Mouse (Mus musculus) retina, embryonic 14.5 days (tissue): ENCODE measurements at regions not wholly inside any gene's neighbourhood (a gene's known extent, or its start where the extent isn't known, plus 50 kb on each side); places are given as distances from the start of the nearest gene placed in this dataset.

ENCODE experiments used
- DNase-seq: peaks from one replicate; pipeline ENCODE4 v3.0.0-alpha.2; 2015; ENCODE audit warnings: low spot score

DNA sequence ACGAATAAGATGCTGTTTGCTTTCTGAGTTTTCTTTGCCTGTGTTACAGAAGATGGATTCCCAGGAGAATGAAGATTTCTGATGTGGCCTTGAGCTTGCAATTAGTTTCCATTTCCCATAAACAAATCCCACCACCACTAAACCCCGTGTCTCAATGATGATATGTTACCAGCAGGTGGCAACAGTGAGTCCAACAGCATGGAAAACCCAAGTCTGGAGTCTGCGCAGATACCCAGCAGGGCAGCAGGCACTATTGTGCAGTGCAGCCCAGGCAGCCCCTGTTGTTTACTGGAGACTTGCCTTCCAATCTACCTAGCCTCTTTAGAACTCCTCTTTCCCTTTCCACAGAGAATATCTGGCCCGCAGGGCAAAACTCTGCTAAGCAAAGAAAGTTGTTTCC lies 62.7 kb downstream of the Bmp2 start:
- DNase-seq, result peak; percentile 80

DNA sequence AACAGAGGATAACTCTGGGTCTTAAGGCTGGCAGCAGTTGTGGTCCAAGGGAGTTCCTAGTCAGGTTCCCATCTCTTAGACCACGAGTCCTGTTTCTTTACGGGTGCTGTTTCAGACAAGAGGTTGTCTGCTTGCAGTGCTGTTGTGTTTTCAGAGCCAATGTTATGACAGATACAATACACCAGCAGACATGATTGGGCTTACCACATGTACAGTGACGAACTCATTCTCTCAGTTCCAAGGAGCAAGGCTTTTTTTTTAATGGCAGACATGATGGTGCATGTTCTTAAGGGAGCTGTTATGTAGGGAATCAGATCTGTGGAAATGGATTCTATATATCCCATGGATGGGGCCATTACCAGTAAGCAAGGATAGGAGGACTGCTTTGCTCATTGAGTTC lies 63.3 kb downstream of the Bmp2 start:
- DNase-seq, result no peak

- DNase-seq, result no peak
Measured at GRCm38 (mm10) chr2:133617317-133617835, 65.4 kb downstream of the Bmp2 start.

GRCm38 (mm10) chr2:133622523-133622922 lies 70.6 kb downstream of the Bmp2 start:
- DNase-seq, result no peak

- DNase-seq, result no peak
Measured at GRCm38 (mm10) chr2:133625542-133625941, 73.6 kb downstream of the Bmp2 start.

DNA sequence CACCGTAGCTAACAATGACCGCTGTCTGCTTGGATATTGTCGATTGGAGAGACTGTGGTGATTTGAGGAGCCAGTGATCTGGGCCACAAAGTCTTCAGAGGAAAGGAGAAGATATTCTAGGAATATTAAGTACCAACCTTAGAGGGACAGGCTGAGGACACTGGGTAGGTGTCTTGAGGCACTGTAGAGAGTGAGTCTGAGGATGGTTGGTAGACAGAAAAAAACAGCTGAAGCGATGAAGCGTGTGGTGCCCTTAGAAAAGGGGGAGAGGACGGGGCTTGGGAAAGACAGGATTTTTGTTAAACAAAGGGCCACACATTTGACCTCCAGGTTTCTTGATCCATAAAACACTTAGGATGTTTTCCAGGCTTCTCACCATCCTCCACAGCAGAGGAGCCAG lies 76.9 kb downstream of the Bmp2 start:
- no peak for DNase-seq

DNA sequence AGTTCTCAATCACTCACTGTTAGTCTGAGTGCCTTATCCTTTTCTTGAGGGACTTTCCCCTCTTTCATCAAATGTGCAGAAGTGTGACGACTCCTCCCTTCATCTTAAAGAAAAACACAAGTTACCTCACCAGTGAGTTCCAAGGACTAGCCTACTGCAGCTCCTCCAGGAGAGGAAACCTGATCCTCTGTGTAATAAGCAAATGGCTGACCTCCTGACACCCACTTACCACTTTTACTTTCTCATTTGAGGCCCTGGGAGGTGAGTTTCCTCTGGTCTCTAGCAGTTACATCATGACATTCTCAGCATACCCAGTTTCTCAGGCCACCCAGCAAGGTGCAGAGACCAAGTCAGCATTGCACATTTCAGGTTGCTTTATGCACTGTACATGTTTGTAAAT lies 83.5 kb downstream of the Bmp2 start:
- DNase-seq, result no peak

DNA sequence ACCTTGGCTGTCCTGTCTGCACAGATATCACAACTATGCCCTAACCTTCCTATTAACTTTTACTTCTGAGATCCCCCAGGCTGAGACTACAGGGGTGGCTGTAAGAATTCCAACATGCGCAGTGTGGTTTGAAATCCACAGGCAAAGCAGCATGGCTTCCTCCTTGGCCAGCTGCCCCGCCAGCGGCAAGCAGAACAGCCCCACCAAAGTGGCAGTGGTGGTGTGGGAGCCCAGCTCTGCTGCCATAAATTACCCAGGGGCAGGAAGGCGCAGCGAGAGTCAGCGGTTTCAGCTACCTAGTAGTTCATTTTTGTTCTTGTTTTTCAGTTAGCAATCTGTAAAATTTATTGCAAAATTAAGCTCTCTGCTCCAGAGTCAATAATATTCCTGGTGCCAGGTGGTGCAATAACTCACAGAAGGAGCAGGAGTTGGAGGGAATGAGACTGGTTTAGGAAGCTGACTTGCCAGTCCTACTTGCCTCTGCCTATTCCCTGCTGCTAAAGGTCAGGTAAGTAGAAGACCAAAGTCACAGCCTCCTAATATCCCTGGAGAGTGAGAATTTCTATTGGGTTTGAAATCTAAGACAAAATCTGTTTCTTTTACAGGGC lies 98.0 kb downstream of the Bmp2 start:
- no peak for DNase-seq

DNA sequence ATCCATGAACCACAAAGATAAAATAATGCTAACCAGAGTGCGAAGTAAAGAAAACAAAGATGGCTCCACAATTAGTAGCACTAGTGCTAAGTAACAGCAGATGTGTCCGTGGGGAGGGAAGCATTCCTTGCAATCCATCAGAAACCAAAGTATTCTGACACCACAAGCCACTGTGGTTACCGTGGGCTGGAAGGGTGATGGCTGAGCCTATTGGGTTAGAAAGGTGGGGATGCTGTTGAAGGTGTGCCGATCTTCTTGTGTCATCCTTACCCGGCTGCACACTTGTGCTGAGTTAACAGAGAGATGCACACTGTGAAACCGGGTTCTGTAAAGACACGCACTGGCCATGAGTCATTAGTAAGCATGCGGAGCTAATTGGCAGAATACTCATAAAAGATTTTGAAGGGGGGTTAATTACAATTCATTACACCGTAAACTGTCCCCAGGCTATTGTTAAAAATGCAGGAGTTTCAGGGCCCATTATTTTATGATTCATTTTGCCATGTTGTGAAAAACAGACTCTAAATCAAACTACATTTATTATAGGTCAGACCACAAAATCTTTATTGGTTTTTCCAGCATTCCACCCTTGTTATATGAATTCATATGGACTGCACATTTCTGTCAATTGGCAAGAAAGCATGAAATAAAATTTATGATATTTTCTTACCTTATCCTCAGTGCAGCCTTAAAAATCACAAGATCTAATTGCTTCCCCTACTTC lies 114.5 kb downstream of the Bmp2 start:
- no peak for DNase-seq

DNA sequence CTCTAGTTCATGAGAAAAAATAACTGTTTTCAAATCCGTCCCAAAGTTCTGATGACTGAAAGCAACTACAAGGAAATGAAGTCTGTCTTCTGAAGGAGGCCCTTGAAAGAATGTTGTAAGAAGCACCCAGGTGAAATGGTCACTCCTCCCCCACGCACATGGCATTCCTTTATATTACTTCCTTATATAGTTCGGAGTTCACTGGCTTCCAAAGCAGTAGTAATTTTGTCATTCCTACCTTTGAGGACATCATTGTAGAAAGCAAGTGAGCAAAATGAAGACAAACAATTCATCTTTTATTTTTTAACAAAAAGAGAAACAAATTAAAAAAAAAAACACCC lies 115.1 kb downstream of the Bmp2 start:
- DNase-seq, result no peak

GRCm38 (mm10) chr2:133669821-133670220 lies 117.9 kb downstream of the Bmp2 start:
- DNase-seq, result peak; percentile 17

DNA sequence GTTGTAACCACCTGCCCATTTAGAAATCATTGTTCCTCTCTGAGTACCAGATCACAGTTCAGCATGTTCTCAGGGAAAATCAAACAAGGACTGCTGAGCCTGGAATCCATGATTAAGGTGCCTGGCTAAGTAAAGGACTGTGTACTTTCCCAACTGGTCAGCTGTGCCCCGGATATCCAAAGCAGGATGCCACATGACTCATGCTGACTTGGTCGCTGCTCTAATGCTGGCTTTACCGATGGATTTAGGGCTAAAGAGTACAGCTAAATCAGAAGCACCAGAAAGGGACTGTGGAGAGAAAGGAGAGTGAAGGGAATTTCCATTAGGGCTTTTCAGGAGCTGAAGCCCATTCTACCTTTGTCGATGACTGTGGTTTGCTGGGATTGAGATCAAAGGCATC lies 119.6 kb downstream of the Bmp2 start:
- DNase-seq, result no peak

GRCm38 (mm10) chr2:133684367-133684766 lies 132.4 kb downstream of the Bmp2 start:
- DNase-seq, result no peak

DNA sequence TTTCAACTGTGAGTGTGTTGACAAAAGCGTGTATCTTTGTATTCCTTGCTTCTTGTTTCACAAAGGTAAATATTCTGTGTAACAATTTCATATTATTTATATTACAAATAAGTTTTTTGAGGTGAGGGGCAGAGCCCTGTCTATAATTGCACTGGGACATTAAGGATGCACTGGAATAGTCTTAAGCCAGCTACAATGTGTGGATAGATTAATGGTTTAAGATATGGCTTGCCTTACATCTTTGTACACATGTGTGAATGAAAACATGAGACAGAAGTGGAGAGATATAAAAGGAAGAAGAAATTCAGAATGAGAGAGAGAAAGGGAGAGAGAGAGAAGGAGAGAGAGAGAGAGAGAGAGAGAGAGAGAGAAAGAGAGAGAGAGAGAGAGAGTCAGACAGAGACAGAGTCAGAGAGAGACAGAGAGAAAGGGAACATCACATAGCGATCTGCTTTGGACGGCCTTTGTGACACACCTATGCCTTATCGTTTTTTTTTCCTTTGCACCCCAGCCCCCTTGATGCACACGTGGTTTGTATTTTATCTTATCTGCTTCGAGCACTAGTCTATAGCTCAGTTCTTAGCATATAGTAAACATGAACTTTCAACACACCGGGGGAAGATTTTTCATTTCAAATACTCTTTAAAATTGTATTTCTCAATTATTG lies 136.3 kb downstream of the Bmp2 start:
- no peak for DNase-seq

DNA sequence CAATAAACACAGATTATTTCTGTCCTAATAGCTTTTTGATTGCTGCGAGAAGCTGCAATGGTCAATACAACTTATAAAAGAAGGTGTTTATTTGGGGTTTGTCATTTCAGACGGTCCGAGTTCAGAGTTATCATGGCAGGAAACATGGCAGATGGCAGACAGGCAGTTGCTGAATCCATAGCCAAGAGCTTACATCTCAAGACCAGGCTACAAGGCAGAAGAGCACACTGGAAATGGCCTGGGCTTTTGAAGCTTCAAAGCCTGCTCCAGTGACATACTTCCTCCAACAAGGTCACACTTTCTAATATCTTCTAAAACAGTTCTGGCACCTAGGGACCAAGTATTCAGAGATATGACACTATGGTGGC lies 136.8 kb downstream of the Bmp2 start:
- DNase-seq, result no peak

DNA sequence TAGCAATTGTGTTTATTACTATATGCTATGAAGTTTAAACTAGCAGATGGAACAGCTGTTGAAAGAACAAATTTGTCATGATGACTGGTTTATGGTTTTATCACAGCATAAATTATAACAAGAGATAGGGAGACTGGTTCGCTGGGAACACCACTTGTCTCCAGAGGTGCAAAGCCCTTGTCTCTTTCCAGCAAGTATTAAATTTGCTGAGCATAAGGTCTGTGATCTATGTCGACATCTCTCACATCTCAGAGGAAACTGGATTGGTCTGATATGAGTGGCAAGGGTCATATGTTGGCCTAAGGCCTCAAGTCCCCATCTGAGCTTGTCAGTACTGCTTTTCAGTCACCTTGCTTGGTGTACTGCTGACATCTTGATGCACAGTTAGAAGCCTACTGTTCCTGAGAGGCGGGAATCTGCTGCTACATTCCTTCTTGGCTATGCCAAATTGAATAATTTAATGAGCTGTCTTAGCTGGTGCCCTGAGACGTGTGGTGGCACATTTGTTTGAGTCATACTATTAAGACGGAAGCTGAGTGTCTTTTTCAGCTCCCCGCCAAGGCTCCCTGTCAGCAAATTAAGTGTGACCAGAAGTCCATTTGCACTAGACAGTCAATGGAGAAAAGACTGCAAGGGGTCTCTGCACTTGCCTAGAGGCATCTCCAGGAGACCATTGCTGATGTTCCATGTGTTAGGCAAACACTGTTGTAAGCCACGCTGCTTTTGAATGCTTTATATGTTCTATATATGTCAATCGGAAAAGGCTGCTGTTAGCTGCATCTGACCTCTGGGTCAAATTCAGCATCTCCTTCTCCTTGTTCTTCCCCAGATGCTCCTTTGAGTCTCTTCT lies 157.0 kb downstream of the Bmp2 start:
- no peak for DNase-seq

DNA sequence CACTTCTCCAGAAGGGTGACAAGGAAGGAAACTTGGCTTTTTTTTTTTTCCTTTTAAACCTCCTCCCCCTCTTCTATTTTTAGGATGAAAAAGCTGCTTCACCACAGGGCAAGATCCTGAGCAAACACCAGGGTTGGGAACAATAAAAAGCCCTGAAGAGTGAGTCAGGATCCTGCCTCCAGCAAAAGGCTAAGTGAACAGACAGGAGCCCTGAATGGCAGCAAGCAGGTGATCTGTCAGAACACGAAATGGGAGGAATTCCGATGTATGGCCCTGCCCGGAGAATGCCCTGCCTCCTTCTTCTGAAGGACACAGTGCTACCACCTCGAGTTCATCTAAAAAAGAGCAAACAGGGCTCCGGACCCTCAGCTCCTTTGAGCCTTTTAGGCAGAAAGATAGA lies 164.3 kb downstream of the Bmp2 start:
- no peak for DNase-seq

DNA sequence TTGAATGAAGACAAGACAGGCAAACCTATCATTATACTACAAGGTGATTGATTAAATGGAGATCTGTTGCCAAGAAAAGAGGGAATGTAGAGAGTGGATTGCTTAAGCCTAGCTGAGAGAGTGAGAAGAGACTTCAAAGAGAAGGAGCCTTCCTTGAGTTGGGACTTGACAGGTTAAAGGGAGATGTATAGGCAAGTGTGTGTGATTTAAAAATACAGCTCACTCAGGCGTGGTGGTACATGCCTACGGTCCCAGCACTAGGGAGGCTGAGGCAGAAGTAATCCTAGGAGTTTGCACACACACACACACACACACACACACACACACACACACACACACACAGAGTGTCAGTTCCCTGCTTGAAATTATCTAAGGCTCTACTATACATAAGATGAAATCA lies 165.1 kb downstream of the Bmp2 start:
- DNase-seq, result no peak

DNA sequence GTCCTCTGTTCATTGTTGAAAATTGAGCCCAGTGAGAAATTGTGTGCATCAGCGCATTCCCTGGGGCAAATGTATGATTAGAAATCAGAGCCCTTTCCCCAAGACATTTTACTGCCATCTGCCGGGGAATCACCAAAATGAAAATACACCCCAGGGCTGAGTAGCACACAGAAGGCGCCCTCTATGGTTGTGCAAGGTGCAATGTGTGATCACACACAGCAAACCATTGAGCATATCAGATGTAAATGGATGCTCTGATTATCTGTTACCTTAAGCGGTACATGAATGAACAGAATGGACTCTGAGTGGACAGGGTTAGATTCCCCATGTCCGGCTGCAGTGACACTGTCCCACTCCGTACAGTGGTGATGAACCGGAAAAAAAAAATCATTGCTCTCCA lies 172.4 kb downstream of the Bmp2 start:
- DNase-seq, result peak; percentile 21

DNA sequence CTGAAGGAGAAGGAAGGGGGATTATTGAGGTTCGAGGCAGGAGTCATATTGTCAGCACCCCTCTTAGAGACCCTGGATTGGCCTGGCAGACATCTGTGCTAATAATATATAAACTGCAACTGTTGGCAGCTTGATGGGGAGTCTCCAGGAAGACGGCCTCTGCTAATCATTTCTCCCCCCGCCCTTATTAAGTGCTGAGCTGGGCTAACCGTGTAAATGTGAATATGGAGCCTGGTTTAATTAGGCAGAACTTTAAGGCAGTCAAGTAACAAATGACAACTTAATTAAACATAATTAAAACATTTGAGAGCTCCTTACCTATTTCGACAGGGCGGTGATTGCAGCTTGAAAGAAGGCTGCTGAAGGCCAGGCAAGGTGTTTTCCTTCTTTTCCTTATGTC lies 172.8 kb downstream of the Bmp2 start:
- DNase-seq, result no peak

DNA sequence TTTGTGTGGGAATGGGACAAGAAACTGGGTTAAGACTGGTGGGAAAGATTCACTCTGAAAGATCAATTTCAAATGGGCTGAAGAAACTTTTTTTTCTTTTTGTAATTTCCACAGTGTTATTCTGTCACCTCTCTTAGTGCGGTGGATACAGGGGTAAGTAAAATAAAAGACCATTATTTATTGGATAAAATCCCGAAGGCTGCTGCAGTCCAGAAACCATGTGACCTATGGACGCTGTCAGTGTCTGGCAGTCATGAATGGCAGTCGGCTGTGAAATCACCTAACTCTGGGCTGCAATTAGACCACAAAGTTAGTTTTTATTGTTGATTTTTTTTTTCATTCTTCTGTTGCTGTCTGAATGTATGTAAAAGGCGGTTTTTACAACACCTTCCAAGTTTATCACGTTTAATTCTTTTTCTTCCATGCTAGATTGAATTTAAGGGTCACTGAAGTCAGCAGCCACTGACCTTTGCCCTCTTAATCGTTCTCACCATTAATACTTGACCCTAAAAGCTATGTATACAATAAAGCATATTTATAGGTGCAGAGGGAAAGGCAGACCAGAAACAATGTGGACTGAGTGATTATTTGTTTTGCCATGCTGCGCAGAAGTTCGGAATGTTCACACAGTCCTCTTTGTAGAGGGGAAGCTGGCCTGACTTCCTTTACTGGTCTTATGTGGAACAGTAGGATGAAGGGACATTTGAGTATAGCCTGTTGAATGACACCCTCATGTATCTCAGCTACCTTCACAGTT lies 182.7 kb downstream of the Bmp2 start:
- no peak for DNase-seq
